Mouse (Mus musculus) heart, embryonic 10.5 days (tissue): ENCODE measurements around the gene Sult2b1. TPM values are rescaled to one million over a fixed set of nuclear protein-coding genes. Genes with fewer than 3 reads are reported as not detected.
A peak's percentile ranks its signal among the peaks of the same experiment; 100 is the strongest.

Experiments
- DNase-seq: peaks from one replicate; pipeline ENCODE4 v3.0.0-alpha.2; 2017; ENCODE audit warnings: low spot score
- H3K27ac ChIP-seq: fragments of 300-500 bp; sonication (generic); 2 replicates; pipeline ENCODE4 v1.5.1; 2016; ENCODE audit warnings: mild to moderate bottlenecking
- H3K27me3 ChIP-seq: fragments of 300-500 bp; sonication (generic); 2 replicates; pipeline ENCODE4 v1.6.1; 2016; ENCODE audit warnings: mild to moderate bottlenecking; ENCODE audit not compliant: poor library complexity, insufficient read depth, severe bottlenecking
- H3K36me3 ChIP-seq: fragments of 300-500 bp; sonication (generic); 2 replicates; pipeline ENCODE4 v1.6.1; 2016; ENCODE audit warnings: mild to moderate bottlenecking, moderate library complexity
- H3K4me1 ChIP-seq: fragments of 300-500 bp; sonication (generic); 2 replicates; pipeline ENCODE4 v1.6.1; 2016; ENCODE audit warnings: mild to moderate bottlenecking
- H3K4me3 ChIP-seq: fragments of 300-500 bp; sonication (generic); 2 replicates; pipeline ENCODE4 v1.5.1; 2016; ENCODE audit warnings: mild to moderate bottlenecking, moderate library complexity
- H3K9me3 ChIP-seq: fragments of 300-500 bp; sonication (generic); 2 replicates; pipeline ENCODE4 v1.6.1; 2016; ENCODE audit warnings: mild to moderate bottlenecking, moderate library complexity
- WGBS: fragments of 180-500 bp; shearing (Covaris S2); methylation state at CpG from one replicate; pipeline ENCODE4 v1.1.7; 2016; 5-methylcytosine and 5-hydroxymethylcytosine counted together
- polyA plus RNA-seq: library from polyadenylated mRNA; unstranded; fragments of >200 nt; fragmentation: Nextera tagmentation; extraction: Ambion mirVana; gene quantifications from 2 replicates; pipeline ENCODE4 v1.2.1, GENCODE M21; 2016

Gene Sult2b1
- polyA plus RNA-seq, 1 experiment from 2014 or later = 0.79 TPM

GRCm38 (mm10) chr7:45814841-45815240 is 30.4 kb upstream of the Sult2b1 start:
- Histone ChIP-seq H3K27me3 (peaks cover 20% of the 10 kb centered on the region), H3K4me1 (peaks cover 30% of the 10 kb centered on the region), H3K4me3 (peak overlapping the region; percentile 94), H3K36me3 (peaks cover 33% of the 10 kb centered on the region), H3K27ac (0 out of 2 replicates have a peak overlapping the region, but pooled peaks have one; percentile 100), H3K9me3 (no peaks in the 10 kb centered on the region)
- 10% methylated on average over 5 of the region's 5 CpGs for WGBS
- DNase-seq = no peak

- peak; percentile 100 for DNase-seq
- under 1% methylated on average over 82 of the region's 92 CpGs for WGBS
- Histone ChIP-seq H3K36me3 (peaks cover 40% of the 10 kb centered on the region), H3K27ac (peak within 1 kb of the TSS; percentile 100), H3K9me3 (no peaks in the 10 kb centered on the region), H3K4me1 (peaks cover 27% of the 10 kb centered on the region), H3K27me3 (peaks cover 15% of the 10 kb centered on the region), H3K4me3 (peak within 1 kb of the TSS; percentile 94)
Measured at GRCm38 (mm10) chr7:45813787-45814779, 29.6 kb upstream of the Sult2b1 start, which contains the start of gene Cyth2. Cyth2 (minus strand) TSS chr7:45814581.

- Histone ChIP-seq H3K4me3 (peak overlapping the region; percentile 94), H3K36me3 (peaks cover 52% of the 10 kb centered on the region), H3K9me3 (no peaks in the 10 kb centered on the region), H3K27me3 (0 out of 2 replicates have a peak, but pooled peaks cover 5% of the 10 kb centered on the region), H3K27ac (peak overlapping the region; percentile 100; the same call in 1 of the 2 replicates), H3K4me1 (peaks cover 30% of the 10 kb centered on the region)
- 89% methylated on average over 8 of the region's 8 CpGs for WGBS
- no peak for DNase-seq
Measured at GRCm38 (mm10) chr7:45812921-45813320, 28.5 kb upstream of the Sult2b1 start.

GRCm38 (mm10) chr7:45809276-45810075 is 25.0 kb upstream of the Sult2b1 start:
- Histone ChIP-seq H3K27ac (no peak overlapping the region), H3K4me3 (no peak overlapping the region), H3K36me3 (peaks cover 73% of the 10 kb centered on the region), H3K4me1 (peaks cover 25% of the 10 kb centered on the region), H3K27me3 (no peaks in the 10 kb centered on the region), H3K9me3 (no peaks in the 10 kb centered on the region)
- WGBS = 89% methylated on average over 14 of the region's 14 CpGs
- DNase-seq = no peak

GRCm38 (mm10) chr7:45808471-45808870 is 24.0 kb upstream of the Sult2b1 start:
- no peak for DNase-seq
- Histone ChIP-seq H3K36me3 (peaks cover 73% of the 10 kb centered on the region), H3K27ac (no peak overlapping the region), H3K27me3 (no peaks in the 10 kb centered on the region), H3K4me1 (peaks cover 25% of the 10 kb centered on the region), H3K9me3 (no peaks in the 10 kb centered on the region), H3K4me3 (no peak overlapping the region; the same call in 1 of the 2 replicates)
- 64% methylated on average over 11 of the region's 11 CpGs for WGBS

GRCm38 (mm10) chr7:45805941-45806340 is 21.5 kb upstream of the Sult2b1 start:
- H3K4me1 ChIP-seq = peaks cover 14% of the 10 kb centered on the region
- H3K9me3 ChIP-seq = no peaks in the 10 kb centered on the region
- no peak for DNase-seq
- whole genome bisulfite sequencing = 56% methylated on average over 5 of the region's 5 CpGs
- H3K27me3 ChIP-seq = peaks cover 5% of the 10 kb centered on the region; the same call in 1 of the 2 replicates
- H3K4me3 ChIP-seq = no peak overlapping the region
- no peak overlapping the region for H3K27ac ChIP-seq
- peaks cover 55% of the 10 kb centered on the region for H3K36me3 ChIP-seq

GRCm38 (mm10) chr7:45802551-45802950 is 18.1 kb upstream of the Sult2b1 start:
- Histone ChIP-seq H3K36me3 (peaks cover 22% of the 10 kb centered on the region), H3K27ac (no peak overlapping the region), H3K9me3 (no peaks in the 10 kb centered on the region), H3K27me3 (peaks cover 39% of the 10 kb centered on the region), H3K4me1 (peaks cover 31% of the 10 kb centered on the region), H3K4me3 (no peak overlapping the region)
- no peak for DNase-seq
- 83% methylated on average over 6 of the region's 6 CpGs for WGBS

- Histone ChIP-seq H3K4me1 (peaks cover 35% of the 10 kb centered on the region), H3K9me3 (no peaks in the 10 kb centered on the region), H3K4me3 (peak overlapping the region; percentile 38), H3K27me3 (peaks cover 51% of the 10 kb centered on the region), H3K36me3 (peaks cover 10% of the 10 kb centered on the region; the same call in 1 of the 2 replicates), H3K27ac (no peak overlapping the region)
- 3% methylated on average over 12 of the region's 12 CpGs for WGBS
- DNase-seq = peak; percentile 95
Measured at GRCm38 (mm10) chr7:45801348-45801747, 16.9 kb upstream of the Sult2b1 start.

GRCm38 (mm10) chr7:45800546-45801204 is 16.2 kb upstream of the Sult2b1 start:
- peak; percentile 87 for DNase-seq
- no peaks in the 10 kb centered on the region for H3K9me3 ChIP-seq
- 0 out of 2 replicates have a peak, but pooled peaks cover 4% of the 10 kb centered on the region for H3K36me3 ChIP-seq
- H3K27ac ChIP-seq = peak overlapping the region; percentile 47; the same call in 1 of the 2 replicates
- H3K4me3 ChIP-seq = peak overlapping the region; percentile 38
- peaks cover 29% of the 10 kb centered on the region for H3K4me1 ChIP-seq
- peaks cover 57% of the 10 kb centered on the region for H3K27me3 ChIP-seq
- 12% methylated on average over 24 of the region's 25 CpGs for WGBS

- DNase-seq = no peak
- Histone ChIP-seq H3K4me3 (peak overlapping the region; percentile 38; the same call in 1 of the 2 replicates), H3K27ac (no peak overlapping the region), H3K4me1 (peaks cover 29% of the 10 kb centered on the region), H3K9me3 (no peaks in the 10 kb centered on the region), H3K36me3 (peaks cover 7% of the 10 kb centered on the region; the same call in 1 of the 2 replicates), H3K27me3 (peaks cover 64% of the 10 kb centered on the region)
- WGBS = 36% methylated on average over 7 of the region's 7 CpGs
Measured at GRCm38 (mm10) chr7:45800001-45800400, 15.5 kb upstream of the Sult2b1 start.

GRCm38 (mm10) chr7:45798931-45799330 is 14.5 kb upstream of the Sult2b1 start:
- Histone ChIP-seq H3K4me3 (peak overlapping the region; percentile 68), H3K4me1 (peaks cover 29% of the 10 kb centered on the region), H3K36me3 (peaks cover 16% of the 10 kb centered on the region; the same call in 1 of the 2 replicates), H3K27me3 (peaks cover 75% of the 10 kb centered on the region), H3K9me3 (no peaks in the 10 kb centered on the region), H3K27ac (no peak overlapping the region)
- no peak for DNase-seq
- 41% methylated on average over 7 of the region's 7 CpGs for WGBS

GRCm38 (mm10) chr7:45798511-45798836 is 14.0 kb upstream of the Sult2b1 start:
- Histone ChIP-seq H3K9me3 (no peaks in the 10 kb centered on the region), H3K4me1 (peaks cover 29% of the 10 kb centered on the region), H3K36me3 (peaks cover 20% of the 10 kb centered on the region; the same call in 1 of the 2 replicates), H3K27ac (peak overlapping the region; percentile 82), H3K4me3 (peak overlapping the region; percentile 68), H3K27me3 (peaks cover 79% of the 10 kb centered on the region)
- 1% methylated on average over 19 of the region's 19 CpGs for WGBS
- no peak for DNase-seq
